Mouse (Mus musculus): ENCODE data around the gene Ak6.

DNA sequence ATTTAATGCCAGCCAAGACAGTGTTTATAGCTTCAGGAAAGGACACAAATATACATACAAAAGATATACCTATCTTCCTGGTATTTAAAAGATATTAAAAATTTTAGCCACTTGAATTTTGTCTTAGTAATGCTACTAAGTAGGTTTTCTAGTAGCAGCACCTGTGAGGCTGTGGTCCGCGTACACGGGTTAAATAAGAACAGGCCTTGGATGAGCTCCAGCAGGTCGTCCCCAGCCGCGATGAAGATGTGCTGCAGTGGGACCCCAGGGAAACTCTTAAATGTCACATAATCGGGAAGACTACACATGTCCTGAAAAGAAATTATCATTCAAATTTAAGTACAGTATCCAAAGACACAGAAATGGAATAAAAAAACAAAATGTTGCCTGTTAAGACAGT, 55.4 kb downstream of the Ak6 start:
- TF ChIP-seq POLR2A (IDR thresholded peaks at IDR 0.05; ENCODE audit: control insufficient read depth, low read depth, low read length) (no peak), CTCF (IDR thresholded peaks at IDR 0.05; ENCODE audit: control insufficient read depth, insufficient read depth, insufficient replicate concordance, low read depth, low read length) (no peak)
